Mouse (Mus musculus) activated CD4-positive, CD25-positive, alpha-beta regulatory T cell, adult 4 months (primary cell): ENCODE data around the gene Gys2. TPM values are rescaled to one million over a fixed set of nuclear protein-coding genes. Genes with fewer than 3 reads are reported as not detected.

Experiments
- ATAC-seq: one replicate; pipeline ENCODE4 v1.8.0; 2017
- polyA plus RNA-seq, 2 experiments: library from polyadenylated mRNA; unstranded; fragments of 100-300 nt; shearing (Covaris generic); gene quantifications; one replicate each; pipeline ENCODE4 v1.2.1; 2017

The Gys2 gene
- polyA plus RNA-seq, 2 experiments from 2014 or later, result not detected

DNA sequence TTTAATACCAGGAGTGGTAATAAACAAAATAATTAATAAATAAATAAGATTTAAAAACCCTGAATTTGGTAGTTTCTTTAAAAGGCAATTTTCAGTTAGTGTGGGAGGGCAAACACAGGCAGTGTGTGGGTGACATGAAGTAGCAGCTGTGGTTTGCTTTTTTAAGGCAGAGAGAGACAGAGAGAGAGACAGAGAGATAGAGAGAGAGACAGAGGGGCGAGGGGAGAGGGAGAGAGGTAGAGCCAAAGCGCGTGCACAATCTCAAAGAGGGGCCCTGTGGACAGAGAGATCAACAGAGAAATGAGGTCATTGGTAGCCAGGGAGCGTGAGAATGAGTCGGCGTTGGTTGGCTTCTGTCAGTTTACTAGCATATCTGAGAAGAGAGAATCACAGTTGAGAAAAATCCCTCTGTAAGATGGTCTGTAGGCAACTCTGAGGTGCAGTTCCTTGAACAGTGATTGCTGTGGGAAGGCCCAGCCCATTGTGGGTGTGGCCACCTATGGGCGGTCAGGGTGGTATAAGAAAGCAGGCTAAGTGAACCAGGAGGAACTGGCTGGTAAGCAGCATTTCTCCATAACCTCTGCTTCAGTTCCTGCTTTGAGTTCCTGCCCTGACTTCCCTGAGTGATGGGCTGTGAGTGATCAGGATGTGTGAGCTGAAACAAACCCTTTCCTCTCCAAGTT, 17.5 kb downstream of the Gys2 start:
- ATAC-seq, result no peak

DNA sequence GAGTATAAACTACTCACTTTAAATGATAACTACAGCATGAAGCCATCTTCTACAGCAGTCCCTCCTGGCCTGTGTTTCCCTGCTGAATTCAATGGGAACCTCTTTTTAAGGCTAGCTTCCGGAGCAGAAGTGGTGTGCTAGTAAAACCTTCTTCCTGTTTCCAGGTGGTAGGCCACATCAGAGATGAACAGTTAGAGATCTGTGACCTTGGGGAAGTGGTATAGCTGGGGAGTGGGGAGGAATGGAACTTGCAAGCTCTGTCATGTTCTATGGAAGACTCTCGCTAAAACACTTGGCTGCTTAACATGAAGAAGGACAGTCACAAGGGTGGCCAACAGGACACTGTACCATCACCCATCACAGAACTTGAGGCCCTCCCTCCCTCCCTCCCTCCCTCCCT, 19.6 kb downstream of the Gys2 start:
- peak; percentile 43 for ATAC-seq

DNA sequence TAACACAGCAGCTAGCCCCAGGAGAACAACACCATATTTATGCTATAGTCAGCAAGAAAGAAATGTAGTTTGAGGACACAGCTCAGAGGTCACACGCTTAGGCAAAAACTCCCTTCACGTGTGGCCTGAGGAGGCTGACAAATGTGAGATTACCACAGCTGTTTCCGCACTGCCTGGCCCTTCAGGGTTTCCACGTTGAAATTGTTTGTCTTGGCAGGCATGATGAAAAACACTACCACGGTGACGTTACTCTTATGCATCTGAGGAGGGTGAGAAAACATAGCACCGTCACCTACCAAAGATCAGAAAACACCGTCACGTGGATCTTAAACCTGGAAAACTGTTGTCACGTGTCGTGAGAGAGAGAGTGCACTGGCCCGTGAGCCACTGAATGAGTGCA, 21.5 kb downstream of the Gys2 start:
- no peak for ATAC-seq

DNA sequence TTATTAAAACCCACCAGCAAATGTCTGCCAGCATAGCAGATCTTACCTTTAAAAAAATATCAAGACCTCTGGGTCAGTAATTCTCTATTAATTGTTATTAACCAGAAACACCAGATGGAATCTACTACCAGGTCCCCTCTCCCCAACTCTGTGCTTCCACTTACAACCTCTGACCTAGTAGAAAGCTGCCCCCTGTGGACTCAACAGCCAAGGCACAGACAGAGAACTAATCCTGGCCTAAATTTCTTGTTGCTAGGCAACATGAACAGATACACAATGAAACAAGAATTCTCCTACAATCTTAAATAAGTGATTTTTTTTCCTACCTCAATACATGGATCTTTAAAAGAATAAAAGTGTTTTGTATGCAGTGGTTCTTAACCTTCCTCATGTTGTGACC, 43.8 kb downstream of the Gys2 start:
- ATAC-seq, result no peak

DNA sequence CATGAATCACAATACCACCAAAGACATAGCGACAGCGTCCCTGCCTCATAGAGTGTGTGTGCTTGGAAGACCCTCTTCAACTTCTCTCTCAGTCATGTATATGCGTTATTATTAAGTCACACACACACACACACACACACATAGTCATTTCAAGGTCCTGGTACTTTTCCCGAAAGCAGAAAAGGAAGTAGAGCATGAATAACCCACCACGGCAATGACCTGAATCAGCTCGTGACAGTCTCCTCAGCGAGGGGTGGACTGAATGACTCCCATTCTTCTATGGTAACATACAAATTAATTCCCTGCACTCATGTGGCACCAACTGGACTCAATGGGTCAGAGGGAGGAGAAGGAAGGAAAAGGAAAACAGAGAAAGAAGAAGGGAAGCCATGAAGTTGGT, 47.9 kb downstream of the Gys2 start:
- ATAC-seq, result no peak

DNA sequence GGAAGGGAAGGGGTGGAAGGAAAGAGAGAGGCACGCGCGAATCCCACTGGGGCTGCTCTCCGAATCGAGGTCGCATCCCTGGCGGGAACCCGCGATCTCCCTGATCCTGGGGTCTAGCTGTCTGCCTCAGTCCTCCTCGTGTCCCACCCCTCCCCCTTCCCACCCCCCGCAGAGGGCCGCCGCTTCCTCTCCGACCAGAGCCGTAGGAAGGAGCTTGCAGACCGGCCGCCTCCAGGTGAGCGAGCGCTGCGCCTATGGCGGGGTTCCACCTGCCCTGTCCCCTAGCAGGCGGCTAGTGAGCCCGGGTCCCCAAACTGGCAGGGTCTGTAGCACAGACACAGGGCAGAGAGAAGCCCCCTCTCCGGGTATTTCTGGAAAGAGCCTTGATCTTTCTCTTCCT, 58.3 kb downstream of the Gys2 start:
- no peak for ATAC-seq

DNA sequence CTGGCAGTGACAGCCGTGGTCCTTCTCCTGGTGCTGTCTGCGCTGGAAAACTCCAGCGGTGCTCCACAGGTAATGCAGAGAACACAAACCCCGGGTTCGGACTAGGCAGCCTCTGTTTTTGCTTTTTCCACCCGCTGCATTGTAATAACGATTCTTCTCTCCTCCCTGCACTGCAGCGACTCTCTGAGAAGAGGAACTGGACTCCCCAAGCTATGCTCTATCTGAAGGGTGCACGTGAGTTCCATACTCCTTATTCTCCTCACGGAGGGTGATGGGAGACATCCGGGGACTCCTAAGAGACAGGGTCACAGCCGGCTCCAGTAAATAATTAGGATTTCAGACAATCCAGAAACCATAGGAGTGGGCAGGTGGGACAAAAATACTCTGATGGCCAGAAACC, 59.1 kb downstream of the Gys2 start:
- no peak for ATAC-seq

DNA sequence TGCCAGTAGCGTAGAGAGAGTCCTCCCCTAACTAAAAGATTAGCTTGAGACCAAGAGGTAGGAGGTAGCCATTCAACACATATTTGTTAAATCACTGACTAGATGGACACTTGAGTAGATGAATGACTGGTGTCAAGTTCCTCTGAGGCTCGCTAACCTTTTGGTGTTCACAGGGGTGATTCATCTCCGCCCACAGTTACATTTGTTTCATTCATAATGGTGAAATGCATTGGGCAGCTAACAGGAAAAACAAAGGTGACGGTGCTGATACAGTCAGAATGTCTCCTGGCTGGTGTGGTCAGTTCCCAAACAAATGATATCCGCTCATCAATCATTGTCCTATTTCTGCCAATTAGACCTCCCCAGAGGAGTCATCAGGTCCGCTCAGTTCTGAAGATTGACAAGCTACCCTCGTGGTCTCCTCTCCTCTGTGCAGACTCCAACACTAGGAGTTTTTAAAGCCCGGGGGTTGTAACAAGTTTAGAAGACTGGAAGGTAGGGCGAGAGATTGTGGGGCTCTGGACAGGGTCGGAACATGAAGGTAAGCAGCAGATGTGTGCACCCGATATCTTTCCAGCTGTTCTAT, 59.9 kb downstream of the Gys2 start, which contains the start of gene Spx:
Gene Spx, plus strand, starts transcription at position 536 of the 586 bp plus-strand sequence.
- no peak for ATAC-seq

DNA sequence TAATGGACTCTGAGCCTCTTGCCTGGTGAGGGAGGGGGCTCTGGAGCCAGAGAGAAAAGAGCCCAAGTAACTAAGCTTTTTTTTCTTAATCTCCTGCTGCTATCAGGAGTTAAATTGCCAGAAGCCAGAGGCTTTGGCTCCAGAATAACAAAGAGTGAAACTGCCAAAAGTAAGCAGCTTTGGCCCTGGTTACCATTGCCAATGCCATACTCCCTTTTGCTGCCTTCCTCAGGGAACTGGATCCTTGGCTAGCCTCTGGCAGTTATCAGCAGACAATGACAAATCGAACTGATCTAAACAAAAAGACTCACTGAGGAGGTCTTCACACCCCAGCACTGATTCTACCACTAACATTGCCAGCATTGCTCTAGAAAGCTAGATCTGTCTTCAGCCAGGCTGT, 61.8 kb downstream of the Gys2 start:
- no peak for ATAC-seq

DNA sequence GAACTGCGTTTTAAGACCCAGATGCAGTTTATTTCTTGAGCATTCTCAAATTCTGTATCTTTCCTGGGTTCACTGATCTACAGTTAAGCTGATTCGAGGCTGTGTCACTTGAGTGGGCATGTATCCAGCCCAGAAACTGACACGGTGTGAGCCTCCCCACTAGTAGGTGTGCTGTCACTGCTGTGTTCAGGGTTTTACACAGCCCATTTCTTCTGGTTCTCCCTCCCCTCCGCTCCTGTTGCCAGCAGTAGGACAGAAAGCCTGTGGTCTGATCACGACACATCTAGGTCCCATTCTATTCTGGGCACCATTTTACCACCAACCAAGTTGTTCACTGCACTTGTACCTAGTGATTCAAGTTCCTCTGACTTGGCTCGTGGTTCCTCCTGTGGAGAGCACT, 77.2 kb downstream of the Gys2 start:
- ATAC-seq, result no peak

DNA sequence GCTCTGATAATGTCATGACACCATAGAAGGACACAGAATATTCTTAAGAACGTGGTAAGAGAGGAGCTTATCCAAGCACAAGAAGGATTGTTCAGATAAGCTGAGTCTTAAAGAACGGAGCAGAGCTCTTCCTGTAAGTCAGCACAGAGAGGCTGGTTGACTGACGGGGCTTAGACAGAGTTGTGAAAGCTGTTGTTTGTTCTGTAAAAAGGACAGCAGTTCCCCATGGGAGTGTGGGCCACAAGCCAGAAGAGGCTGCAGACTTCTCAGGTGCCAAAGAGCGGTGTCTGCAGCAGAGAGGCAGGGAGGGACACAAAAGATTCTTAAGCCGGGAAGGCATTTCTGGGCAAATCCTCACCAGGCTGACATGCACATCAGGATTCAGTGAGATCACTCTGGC, 78.2 kb downstream of the Gys2 start:
- ATAC-seq, result no peak

DNA sequence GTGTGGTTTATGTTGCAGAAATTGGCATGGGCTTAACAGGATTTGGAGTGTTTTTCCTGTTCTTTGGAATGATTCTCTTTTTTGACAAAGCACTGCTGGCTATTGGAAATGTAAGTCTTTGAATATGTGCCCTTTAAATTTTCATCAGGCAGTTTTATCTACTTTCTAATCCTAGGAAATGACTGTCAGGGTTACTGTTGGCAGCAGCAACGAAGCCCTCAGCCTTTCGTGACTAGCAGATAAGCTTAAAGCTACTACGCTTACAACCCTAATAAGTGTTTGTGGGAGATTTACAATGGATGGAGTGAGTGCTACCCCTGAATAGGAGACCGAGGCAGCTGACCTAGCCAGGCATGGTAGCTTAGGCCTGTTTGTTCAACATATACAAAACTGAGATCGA, 80.6 kb downstream of the Gys2 start:
- no peak for ATAC-seq

DNA sequence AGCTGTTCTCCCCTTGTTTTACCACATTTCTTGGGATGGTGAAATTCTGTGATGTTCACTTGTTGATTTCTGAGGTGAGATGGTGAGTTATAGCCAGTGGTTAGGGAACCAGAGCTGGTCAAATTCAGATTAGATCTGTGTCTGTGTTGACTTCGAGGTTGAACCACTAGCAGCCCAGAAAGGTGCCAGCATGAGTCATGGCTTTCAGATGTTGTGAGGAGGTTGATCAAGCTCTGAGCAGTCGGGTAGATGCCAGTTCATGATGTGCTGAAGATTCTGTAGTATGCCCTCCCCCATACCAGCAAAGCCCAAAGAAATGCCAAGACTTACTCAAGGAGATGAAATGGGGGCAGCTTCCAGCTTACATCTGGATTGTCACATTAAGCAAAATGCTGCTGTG, 83.8 kb downstream of the Gys2 start:
- no peak for ATAC-seq

DNA sequence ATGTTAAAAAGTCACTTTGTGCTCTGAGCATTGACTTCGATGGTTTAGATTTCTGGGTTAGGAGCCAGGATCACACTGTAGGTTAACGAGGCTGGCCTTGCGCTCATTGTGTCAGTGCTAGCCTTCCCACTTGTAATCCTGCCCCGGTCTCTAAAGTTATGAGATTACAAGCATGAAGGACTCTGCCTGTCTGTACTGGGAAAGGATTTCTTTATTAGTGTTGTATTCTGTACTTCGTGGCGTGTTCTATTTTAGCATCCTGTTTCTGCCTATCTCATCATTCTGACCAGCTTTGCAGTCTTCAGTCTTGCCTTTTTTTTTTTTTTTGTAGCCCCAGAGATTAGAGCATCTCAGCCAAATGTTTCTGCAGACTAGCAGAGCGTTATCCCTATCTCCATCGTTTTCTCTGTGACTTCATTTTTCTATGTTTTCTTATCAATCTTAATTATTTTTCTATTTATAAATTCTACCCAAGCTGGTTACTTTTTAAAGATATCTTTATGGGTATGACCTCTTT, 85.1 kb downstream of the Gys2 start:
- no peak for ATAC-seq

DNA sequence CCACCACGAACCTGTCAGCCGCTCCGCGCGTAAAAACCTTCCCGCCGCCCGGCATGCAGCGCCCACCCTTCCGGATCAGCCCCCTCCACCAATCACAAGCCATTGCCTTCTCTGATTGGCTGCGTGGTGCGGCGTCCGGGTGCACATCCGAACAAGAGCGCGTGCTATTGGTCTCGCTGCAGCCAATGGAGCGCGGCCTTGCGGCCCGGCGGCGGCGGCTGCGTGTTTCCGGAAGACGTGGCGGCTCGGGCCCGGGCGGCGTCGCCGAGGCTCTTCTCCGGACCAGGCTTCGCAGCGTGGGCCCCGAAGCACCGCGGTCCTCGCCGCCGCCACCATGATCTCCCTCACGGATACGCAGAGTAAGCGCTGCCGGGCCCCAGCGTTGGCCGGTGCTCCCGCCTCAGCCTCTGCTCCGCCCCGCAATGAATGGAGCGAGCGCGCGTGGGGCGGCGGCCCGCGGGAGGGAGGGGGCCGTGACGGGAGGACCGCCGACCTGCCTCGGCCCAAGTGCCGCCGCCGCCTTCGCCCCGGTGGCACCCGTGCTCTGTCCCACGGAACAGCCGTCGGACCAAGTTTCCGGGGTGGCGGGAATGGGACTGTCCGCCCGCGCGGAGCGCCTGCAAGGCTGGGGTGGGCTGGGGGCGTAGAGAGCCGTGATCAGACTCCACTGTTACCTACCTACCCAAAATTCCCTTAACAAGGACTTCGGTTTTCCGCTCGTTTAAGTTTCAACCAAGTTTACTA, 85.7 kb downstream of the Gys2 start, which contains the start of the genes Recql and Golt1b:
Gene Recql, minus strand, starts transcription at position 77 of the 744 bp plus-strand sequence.
Gene Golt1b, plus strand, starts transcription at position 211 of the 744 bp plus-strand sequence.
- ATAC-seq, result peak; percentile 95

DNA sequence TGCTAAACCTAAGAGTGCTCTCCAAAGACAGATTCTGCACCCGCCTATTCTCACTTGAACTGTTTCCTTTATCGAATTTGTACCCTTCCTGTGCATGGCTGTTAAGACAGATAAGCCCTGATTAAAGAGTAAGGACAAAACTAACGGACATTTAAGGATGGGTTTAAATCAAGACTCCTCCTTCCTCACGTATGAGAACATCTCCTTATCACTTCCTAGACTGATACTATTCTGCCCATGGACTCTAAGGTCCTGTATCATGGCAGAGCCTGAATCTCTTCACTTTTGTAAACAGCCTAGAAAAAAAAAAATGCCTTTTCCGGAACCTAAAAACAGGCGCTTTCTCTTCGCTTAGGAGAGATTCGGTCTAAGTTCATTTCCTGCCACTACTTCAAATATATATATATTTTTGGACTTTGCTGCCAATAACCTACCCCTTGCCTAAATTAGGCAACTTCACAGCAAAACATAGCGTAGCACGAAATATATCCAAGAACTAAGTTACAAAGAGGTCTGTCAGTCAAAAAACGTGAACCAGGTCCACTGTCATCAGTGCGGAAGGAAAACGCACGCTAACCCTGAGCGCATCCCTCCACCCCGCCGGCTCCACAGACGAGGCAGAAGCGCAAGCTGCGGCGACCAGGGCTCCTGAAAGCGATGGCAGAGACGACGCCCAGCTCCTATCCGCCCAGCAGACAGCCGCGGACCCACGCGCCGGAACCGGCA, 86.5 kb downstream of the Gys2 start:
- peak; percentile 0 for ATAC-seq

DNA sequence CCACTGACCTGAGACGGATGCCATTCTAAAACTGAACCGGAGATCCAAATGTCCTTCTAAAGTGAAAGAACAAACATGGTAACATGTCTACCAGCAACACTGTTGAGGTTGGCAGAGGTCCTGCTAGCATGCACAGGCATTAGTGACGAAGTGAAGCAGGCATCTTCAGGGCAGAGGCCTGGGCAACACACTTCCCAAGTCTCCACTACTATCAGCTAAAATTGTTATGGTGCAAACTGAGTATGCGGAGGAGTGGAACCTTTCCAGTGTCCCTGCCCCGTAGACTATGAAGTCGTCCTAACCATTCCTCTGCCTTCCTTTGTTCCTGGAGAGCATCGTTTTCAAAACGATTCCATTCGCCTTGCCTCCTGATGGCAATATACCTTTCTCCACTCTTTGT, 88.4 kb downstream of the Gys2 start:
- ATAC-seq, result no peak

DNA sequence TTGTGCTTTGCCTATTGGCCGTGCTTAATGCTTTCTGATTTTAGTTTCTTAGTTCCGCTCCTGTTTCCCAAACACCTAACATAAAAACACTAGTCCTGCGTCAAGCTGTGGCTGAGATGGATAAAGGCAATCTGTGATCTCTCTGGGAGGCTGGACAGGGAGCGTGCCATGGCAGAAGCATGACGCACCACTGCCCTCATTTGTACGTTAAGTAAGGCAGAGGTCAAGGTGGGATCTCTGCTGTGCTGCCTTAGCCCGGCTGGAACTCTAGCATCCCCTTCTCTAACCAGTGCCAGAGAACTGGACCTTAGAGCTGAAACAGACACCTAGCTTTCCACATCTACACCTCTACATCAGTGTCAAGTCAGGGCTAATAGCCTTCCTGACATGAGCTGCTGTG, 91.3 kb downstream of the Gys2 start:
- ATAC-seq, result no peak

DNA sequence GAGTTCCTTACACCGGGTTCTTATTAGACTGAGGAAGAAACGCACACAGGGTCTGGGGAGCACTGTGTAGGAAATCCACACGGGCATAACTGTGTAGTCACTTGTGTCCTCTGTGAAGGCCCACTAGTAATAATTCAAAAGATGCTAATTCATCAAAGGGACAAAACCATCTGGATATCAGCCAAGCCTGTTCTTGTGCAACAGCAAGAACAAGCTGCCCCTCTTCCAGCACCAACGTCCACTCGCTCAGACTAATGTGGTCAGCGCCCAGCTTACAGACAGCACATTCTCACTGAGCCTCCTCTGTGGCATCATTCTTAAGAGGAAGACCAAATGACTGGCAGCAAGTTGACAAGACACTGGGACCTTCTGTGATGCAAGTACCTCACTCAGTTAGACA, 92.9 kb downstream of the Gys2 start:
- no peak for ATAC-seq

DNA sequence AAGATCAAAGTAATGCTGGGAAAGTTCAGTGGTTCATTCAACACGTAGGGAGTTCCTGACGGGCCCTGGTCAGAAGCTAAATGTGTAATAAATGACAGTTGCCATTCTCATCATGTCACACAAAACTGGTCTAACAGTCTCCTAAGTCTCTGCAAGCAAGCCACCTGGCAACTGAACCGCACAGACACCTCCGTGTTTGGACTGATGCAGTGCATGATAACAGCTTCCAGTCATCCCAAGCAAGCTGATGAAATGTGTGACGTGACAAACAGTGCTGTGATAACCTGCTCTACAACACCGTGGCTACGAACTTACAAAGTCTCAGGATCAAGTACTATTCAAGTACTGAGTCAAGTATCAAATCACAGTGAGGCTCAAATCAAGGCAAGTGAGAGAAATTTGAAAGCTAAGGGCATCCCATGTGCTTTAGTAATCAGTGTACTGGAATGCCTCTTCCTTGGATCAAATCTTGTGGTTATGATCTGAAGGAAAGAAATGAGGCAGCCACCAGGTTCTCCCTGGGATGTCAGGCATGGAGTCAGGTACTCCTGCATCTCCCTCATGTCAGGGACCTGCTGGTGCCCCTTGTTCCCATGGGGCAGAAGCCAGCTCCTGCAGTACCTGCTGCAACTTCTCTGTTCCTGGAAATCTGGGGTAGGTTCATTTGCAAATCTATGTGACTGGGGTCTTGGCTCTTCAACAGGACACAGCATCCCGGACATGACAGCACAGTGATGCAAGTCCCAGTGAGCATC, 94.2 kb downstream of the Gys2 start:
- no peak for ATAC-seq

DNA sequence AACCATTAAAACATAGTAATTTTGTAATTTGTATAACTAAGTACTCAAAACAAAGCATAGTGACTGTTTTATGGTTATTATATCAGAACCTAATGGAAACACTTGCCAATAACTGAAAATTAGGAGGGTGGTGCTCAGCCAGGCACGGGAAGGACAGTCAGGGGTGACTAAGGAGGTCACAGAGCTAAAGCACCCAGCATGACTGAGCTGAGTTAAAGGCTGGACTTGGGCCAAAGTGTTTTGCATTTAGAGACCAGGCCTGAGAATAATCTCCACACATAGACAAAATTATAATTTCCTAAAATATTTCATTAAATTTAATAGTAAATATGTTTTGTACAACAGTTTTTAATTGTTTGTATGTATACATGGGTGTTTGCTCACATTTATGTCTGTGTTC, 95.8 kb downstream of the Gys2 start:
- no peak for ATAC-seq
